Mouse (Mus musculus) right cerebral cortex, adult 18-20 months (tissue): Measurements from ENCODE around the gene Kcng3.

ENCODE experiments used
- DNase-seq: peaks from one replicate; pipeline ENCODE4 v3.0.0; 2022; ENCODE audit warnings: mixed read lengths

Gene Kcng3

GRCm38 (mm10) chr17:83554997-83555396 lies 76.7 kb downstream of the Kcng3 start:
- DNase-seq: no peak

GRCm38 (mm10) chr17:83548501-83549233 lies 83.0 kb downstream of the Kcng3 start:
- DNase-seq: peak; percentile 35

GRCm38 (mm10) chr17:83547145-83547544 lies 84.5 kb downstream of the Kcng3 start:
- DNase-seq: no peak

- DNase-seq: no peak
Observed at GRCm38 (mm10) chr17:83545756-83546742, 85.6 kb downstream of the Kcng3 start.

- DNase-seq: no peak
Observed at GRCm38 (mm10) chr17:83545259-83545658, 86.4 kb downstream of the Kcng3 start.

- DNase-seq: no peak
Observed at GRCm38 (mm10) chr17:83542424-83542823, 89.3 kb downstream of the Kcng3 start.

GRCm38 (mm10) chr17:83539262-83540037 lies 92.2 kb downstream of the Kcng3 start:
- no peak for DNase-seq

GRCm38 (mm10) chr17:83538694-83539093 lies 93.0 kb downstream of the Kcng3 start:
- DNase-seq: no peak

GRCm38 (mm10) chr17:83538141-83538540 lies 93.6 kb downstream of the Kcng3 start:
- no peak for DNase-seq
